Mouse (Mus musculus) embryo, embryonic 9.5 days (tissue): ENCODE data around the gene Crocc2.
A peak's percentile ranks its signal among the peaks of the same experiment; 100 is the strongest.

Experiments
- DNase-seq: peaks from one replicate; pipeline ENCODE4 v3.0.0-alpha.2; 2017; ENCODE audit errors: extremely low spot score

The Crocc2 gene

GRCm38 (mm10) chr1:93271751-93272150, 103.2 kb downstream of the Crocc2 start:
- no peak for DNase-seq

DNA sequence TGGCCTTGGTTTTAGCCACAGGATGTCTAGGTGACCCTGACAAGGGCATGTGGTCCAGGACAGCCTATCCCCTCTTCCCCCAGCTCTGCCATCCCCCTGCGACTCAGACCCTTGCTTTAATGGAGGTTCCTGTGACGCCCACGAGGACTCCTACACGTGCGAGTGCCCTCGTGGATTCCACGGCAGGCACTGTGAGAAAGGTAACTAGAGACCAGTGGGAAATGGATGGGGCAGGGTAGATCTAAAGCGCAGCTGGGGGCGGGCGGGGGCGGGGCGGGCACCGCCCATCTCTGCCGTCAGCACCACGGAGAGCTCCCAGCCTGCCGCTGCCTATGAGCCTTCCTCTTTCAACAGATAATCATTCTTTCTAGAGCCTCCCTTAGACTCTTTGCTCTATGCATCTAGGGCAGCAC, 103.9 kb downstream of the Crocc2 start:
- DNase-seq: peak; percentile 68

DNA sequence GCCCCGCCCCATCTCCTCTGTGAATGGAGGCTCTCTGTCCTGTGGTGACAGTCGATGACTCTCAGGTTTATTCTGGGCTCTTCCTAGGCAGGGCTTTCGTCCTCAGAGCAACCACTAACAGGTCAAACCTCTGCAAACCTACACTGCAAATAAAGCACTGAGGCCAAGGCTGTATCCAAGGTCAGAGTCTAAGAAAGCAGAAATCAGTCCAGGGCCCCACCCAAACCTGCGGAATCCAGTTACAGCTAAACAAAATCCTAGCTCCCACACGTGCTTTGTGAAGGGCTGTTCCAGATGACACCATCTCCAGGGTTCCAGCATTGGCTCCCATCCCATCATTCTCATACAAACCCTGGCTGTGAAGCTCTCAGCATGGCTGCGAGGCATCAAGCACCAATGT, 107.0 kb downstream of the Crocc2 start:
- no peak for DNase-seq

DNA sequence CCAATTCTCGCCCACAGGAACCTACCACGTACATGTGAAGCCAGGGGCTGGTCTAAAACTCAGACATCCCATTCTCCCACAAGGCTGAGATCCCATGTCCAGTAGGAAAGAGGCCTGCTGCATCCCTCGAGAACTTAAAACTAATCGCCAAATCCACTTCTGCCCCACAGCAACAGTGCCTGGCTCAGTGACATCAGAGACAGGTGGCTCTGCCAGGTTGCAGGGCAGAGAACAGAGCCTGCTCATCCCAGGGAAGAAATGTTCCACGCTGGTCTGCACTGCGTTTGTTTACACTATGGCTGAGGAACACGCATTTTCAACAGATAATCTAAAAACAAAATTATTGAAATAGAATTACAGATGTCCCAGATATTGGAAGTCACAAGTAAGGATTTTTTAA, 108.5 kb downstream of the Crocc2 start:
- no peak for DNase-seq
